Mouse (Mus musculus): ENCODE measurements at regions not wholly inside any gene's neighbourhood (a gene's known extent, or its start where the extent isn't known, plus 50 kb on each side); places are given as distances from the start of the nearest gene placed in this dataset.
"Not testable (repeated sequence)": the region's sequence is repeated elsewhere in the genome, so short reads cannot be mapped to it uniquely, and the experiment has no call there.

DNA sequence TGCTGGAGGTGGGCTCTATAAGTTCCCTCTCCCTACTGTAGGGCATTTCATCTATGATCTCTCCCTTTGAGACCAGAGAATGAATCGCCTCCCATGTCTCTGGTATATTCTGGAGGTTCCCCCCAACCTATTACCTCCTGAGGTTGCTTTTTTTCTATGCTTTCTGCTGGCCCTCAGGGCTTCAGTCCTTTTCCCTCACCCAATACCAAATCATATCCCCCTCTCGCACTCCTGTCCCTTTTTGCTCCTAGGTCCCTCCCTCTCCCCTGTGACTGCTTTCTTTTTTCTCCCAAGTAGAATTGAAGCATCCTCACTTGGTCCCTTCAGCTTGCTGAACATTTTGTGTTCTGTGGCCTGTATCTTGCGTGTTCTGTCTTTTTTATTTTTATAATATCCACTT, 1278.8 kb upstream of the Cox7c start:
- Histone ChIP-seq H3K4me1 (replicated peaks; ENCODE audit: low read depth, low read length) (no peaks in the 10 kb centered on the region), H3K9me3 (ENCODE audit: low read length) (peaks cover 13% of the 10 kb centered on the region), H3K27me3 (ENCODE audit: insufficient read depth, low read length) (no peaks in the 10 kb centered on the region), H3K36me3 (ENCODE audit: insufficient read depth, low read length) (no peaks in the 10 kb centered on the region), H3K4me3 (replicated peaks; ENCODE audit: low read length) (no peak overlapping the region)
- TF ChIP-seq NANOG (IDR thresholded peaks at IDR 0.05; ENCODE audit: borderline replicate concordance, low read length) (no peak), POU5F1 (IDR thresholded peaks at IDR 0.05; ENCODE audit: borderline replicate concordance, low read length) (no peak), CTCF (conservative IDR thresholded peaks at IDR 0.05; ENCODE audit: low read length) (no peak)

- TF ChIP-seq CTCF (conservative IDR thresholded peaks at IDR 0.05; ENCODE audit: low read length) (no peak), NANOG (IDR thresholded peaks at IDR 0.05; ENCODE audit: borderline replicate concordance, low read length) (no peak), POU5F1 (IDR thresholded peaks at IDR 0.05; ENCODE audit: borderline replicate concordance, low read length) (no peak)
- H3K9me3 ChIP-seq (ENCODE audit: low read length) = peaks cover 11% of the 10 kb centered on the region
- H3K36me3 ChIP-seq (ENCODE audit: insufficient read depth, low read length) = no peaks in the 10 kb centered on the region
- no peaks in the 10 kb centered on the region for H3K4me1 ChIP-seq (replicated peaks; ENCODE audit: low read depth, low read length)
- H3K27me3 ChIP-seq (ENCODE audit: insufficient read depth, low read length) = no peaks in the 10 kb centered on the region
- no peak overlapping the region for H3K4me3 ChIP-seq (replicated peaks; ENCODE audit: low read length)
These were observed 1276.8 kb upstream of the Cox7c start for GRCm38 (mm10) chr13:87323526-87323925.

GRCm38 (mm10) chr13:87314022-87314421, 1267.3 kb upstream of the Cox7c start:
- H3K9me3 ChIP-seq (ENCODE audit: low read length) = peaks cover 22% of the 10 kb centered on the region
- H3K4me3 ChIP-seq (replicated peaks; ENCODE audit: low read length); H3K4me1 ChIP-seq (replicated peaks; ENCODE audit: low read depth, low read length); H3K27me3 ChIP-seq (ENCODE audit: insufficient read depth, low read length): not testable (repeated sequence)
- peak; percentile 72; the same call in 1 of the 2 replicates for TF ChIP-seq NANOG (IDR thresholded peaks at IDR 0.05; ENCODE audit: borderline replicate concordance, low read length)
- peaks cover 14% of the 10 kb centered on the region for H3K36me3 ChIP-seq (ENCODE audit: insufficient read depth, low read length)

DNA sequence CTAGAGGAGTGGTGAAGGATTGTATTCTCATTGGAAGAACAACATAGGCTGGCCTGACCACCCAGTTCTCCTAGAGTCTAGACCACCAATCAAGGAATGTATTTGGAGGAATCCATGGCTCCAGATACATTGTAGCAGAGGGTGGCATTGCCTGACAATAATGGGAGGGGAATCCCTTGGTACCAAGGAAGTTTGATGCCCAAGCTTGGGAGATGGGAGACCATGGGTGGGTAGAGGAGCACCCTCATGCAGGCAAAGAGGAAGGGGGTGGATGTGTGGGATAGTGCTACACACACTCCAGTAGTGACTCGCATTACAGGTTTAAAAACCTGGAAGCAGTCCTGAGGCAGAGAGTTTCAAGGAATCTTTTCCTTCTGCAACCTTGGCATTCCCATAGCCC, 1266.8 kb upstream of the Cox7c start:
- peaks cover 14% of the 10 kb centered on the region for H3K36me3 ChIP-seq (ENCODE audit: insufficient read depth, low read length)
- peaks cover 7% of the 10 kb centered on the region; the same call in 1 of the 2 replicates for H3K4me1 ChIP-seq (replicated peaks; ENCODE audit: low read depth, low read length)
- H3K9me3 ChIP-seq (ENCODE audit: low read length) = peaks cover 22% of the 10 kb centered on the region
- H3K27me3 ChIP-seq (ENCODE audit: insufficient read depth, low read length) = no peaks in the 10 kb centered on the region
- no peak for TF ChIP-seq NANOG (IDR thresholded peaks at IDR 0.05; ENCODE audit: borderline replicate concordance, low read length)
- no peak for TF ChIP-seq CTCF (conservative IDR thresholded peaks at IDR 0.05; ENCODE audit: low read length)
- TF ChIP-seq POU5F1 (IDR thresholded peaks at IDR 0.05; ENCODE audit: borderline replicate concordance, low read length) = no peak
- no peak overlapping the region for H3K4me3 ChIP-seq (replicated peaks; ENCODE audit: low read length)

Measured in E14TG2a.4 (cell line).